Mouse (Mus musculus) heart, postnatal 36 days (tissue): Measurements from ENCODE around the gene Unc93a. TPM values are rescaled to one million over a fixed set of nuclear protein-coding genes. Genes with fewer than 3 reads are reported as not detected.
"Not testable (repeated sequence)": the region's sequence is repeated elsewhere in the genome, so short reads cannot be mapped to it uniquely, and the experiment has no call there.

ENCODE experiments used
- DNase-seq, 2 experiments: peaks; one replicate each; pipeline ENCODE4 v3.0.0; 2021 to 2022
- intact Hi-C: fragments of 180-260 bp; cut with DNase I; formaldehyde crosslinking; loops from one replicate; pipeline ENCODE4 v1.15.1; 2025
- total RNA-seq, 2 experiments: library from RNA; stranded (reverse); gene quantifications; 2 replicates each; pipeline ENCODE4 v1.2.3; 2021

Unc93a gene
- total RNA-seq: not detected

DNA sequence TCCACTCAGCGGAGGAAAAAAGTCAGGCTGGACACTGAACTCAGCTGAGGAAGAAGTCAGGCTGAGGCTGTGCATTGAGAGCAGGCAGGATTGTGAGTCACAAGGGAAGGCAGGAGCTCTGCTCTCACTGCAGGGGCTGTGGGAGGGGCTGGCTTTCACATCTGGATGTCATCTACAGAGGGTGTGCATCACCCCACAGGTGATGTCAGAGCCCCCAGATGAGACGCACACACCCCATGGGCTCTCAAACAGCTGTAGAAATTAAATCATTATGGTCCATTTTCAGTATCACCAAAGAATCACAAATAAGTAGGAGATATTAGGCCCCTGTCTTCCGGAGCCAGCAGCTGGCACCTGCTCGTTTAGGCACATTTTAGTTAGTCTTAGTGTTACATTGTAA is at the start of gene Unc93a:
TSS of gene Unc93a (minus strand) at position 101 of the 400 bp plus-strand sequence.
- intact Hi-C loops, DNase-seq: not testable (repeated sequence)

DNA sequence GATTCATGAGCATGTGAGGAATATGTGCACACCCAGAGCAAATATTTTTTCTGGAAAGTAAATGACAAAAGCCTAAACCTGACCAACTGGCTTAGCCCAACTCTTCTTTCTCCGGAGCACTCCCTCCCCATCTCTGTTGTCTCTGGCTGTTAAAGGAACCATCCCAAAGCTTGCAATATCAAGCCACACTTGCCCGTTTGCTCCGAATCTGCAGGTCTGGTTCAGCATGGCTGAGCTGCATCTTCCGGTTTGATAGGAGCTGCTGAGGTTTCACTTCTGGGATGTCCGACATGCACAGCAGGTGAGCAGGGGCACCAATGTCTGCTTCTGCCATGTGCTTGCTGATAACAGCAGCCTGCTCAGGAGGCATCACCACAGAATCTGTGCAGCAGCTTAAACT is 48.9 kb upstream of the Unc93a start:
- not testable (repeated sequence) for DNase-seq
- intact Hi-C loops: loop anchor here (10.0 kb wide), 1 partner anchor 274 kb away; no protein-coding TSS in a partner anchor

DNA sequence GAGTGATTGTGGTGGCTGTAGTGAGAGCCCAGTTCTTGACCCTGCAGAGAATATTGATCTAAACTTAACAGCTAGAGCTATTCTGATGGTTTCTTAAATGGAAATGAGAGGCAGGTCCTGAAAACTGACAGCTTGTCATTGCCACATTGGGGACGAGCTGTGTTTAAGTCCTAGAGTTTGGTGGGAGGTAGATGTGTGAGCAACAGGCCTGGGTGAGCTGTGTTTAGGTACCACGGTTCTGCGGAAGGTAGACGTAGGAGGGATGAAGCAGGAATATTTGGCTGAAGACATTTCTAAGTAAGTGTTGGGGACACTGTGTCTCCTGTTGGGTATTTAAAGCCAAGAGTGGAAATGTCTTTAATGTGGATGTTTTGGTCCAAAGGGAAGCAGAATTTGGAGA is 47.4 kb upstream of the Unc93a start:
- intact Hi-C loops, DNase-seq: not testable (repeated sequence)

DNA sequence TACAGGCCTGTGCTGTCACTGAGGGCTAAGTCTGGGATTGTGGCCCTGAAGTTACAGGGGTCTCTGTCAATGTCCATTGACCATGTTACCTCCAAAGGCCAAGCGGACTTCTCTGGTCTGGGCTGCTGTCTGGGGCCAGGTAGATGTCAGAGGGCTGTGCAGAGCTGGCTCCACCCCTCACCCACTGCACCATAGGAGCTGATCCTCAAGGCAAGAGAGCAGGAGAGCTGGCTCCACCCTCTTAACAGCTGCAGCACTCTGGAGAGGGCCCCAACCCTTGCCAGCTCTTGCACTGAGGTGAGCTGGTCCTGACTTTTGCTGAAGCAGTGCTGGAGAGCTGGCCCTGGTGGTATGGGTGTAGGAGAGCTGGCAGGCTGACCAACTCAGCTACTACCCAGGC is 46.2 kb upstream of the Unc93a start:
- intact Hi-C loops, DNase-seq: not testable (repeated sequence)

DNA sequence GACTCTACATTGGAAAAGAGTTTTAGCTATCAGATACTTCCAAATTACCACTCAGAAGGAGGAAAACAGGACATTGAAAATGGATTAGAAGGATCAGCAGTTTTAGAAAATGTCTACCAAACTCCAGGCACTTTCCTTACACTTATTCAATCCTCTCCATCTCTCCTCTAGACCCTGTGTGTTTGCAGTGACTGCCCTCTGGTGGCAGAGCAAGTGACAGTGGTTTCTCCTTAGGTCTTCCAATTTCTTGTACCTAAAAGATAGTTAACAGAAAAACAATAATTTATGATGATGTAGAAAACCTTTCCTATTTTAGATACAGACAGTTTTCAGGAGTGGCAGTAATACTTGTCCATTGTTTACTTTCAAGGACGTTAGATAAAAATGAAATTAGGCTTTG is 44.0 kb upstream of the Unc93a start:
- DNase-seq, intact Hi-C loops: not testable (repeated sequence)

DNA sequence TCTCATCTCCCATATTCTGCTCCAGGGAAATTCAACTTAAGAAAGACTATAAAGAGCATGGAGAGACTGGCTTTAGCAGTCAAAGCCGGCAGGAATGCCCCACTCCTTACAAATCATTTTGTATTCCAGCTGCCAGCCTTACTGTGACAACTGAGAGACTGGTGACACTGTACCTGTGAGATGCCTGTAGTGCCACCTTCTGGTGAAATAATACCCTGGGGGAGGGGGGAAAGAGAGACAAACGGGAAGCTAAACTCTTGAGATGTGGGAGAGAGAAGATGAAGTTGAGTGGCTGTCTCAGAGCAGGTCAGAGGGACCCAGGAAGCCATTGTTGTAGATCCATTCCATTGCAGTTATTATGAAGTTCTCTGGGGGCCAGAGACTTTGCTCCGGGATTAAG is 42.4 kb upstream of the Unc93a start:
- intact Hi-C loops, DNase-seq: not testable (repeated sequence)

DNA sequence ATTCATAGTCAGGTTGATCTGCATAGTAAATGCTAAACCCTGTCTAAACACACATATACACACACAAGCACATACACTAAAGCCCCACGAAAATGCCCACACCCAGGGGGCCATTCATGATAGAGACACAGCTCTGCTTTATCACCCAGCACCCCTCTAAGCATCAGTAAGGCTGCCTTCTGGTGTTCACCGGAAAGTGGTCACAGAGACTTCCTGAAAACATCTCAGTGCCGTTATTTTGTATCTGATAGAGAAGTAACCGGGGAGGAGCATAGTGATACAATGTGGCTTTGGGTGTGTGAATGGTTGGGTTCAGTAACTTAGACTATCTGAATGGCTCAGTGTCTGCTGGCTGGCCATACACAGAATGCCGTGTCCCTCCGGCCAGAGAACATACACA is 42.0 kb upstream of the Unc93a start:
- DNase-seq, intact Hi-C loops: not testable (repeated sequence)

DNA sequence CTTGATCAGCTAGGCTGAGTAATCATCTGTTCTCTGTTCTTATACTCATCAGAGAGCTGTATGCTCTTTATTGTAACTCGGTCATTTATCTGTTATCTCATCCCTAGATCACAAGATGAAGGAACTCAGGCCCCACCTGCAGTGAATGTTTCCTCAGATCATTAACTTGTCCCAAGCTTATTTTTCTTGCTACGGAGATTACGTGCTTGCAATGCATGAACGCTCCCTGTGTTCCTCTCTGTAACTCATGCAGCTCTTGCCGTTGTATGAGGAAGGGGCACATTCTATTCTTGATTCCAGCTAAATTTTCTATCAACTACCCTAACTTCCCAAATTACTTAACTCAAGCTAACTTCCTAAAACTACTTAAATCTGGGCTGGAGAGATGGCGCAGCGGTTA is 14.5 kb upstream of the Unc93a start:
- intact Hi-C loops, DNase-seq: not testable (repeated sequence)

DNA sequence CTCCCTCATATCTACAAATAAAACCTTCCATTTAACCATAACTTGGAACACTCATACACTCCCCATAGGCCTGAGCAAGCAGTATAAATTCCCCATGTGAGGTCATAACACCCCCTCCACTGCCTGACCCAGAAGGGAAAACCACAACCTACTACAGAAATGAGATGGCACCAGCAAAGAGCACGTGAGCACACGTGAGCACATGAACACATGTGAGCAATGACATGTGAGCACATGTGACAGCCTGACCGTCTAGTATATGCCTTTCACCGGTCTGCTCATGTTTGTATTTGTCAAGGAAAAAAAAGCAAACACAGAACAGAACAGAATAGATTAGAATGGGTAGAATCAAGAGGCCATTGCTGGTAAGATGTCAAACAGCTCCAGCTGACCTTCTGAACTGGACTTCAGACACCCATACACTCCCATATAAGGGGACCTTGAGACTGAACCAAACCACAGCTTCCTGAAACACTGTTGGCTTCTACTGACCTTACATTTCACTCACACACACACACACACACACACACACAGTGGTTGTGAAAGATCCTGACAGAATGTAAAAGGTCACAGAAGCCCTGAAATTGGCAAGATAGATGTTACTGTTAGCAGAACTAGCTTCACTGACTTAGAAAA is 13.1 kb upstream of the Unc93a start:
- intact Hi-C loops, DNase-seq: not testable (repeated sequence)

DNA sequence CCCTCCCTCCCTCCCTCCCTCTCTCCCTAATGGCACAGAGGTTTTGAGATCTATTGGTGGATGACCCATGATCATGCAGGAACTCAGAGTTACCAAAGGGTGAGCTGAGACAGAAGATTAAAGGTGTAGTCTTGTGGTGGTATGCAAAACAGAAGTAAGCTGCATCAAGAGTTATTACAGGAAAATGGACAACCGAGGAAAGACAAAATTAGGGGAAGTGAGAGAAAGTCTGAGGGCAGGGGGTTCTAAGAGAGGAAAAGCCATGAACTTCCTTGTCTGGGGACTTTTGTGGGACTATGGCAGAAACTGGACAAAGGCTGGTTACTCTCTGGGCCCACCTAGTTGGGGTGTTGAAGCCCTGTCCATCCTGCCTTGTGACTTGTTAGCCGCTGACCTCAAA is 11.1 kb upstream of the Unc93a start:
- DNase-seq, intact Hi-C loops: not testable (repeated sequence)

DNA sequence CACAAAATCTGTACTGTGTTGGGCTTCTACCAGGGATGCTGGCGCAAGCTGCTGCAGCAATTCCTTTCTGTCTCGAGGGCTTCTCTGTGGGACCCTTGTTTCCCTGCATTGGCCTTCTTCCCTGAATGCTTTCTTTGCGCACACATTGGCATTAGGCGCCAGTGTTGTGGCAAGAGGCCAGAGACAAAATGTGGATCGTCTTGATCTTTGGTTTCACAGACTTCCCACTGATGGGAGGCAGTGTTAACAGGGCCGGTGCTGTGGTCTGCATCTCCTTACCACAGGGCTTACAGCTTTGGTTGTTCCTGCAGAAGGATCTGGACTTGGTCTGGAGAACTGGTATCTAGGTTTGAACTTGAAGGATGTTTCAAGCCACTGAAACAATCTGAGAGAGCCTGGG is 3.7 kb upstream of the Unc93a start:
- DNase-seq, intact Hi-C loops: not testable (repeated sequence)

DNA sequence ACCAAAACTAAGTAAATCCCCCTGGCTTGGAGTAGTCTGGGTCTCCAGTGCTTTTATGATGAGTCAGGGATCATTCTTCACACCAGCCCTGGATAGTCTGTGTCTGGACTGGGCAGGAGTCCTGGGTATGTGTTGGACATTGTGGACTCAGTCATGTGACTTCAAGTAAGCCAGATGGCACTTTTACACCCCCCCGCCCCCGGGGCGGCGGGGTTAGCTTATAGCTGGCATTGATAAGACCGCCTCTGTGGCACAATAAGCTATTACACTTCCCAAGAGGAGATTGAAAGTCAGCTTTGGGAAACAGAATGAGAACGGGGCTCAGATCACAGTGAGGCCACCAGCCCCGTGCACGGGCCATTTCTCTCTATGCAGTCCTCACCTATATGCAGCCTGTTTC is 742 bp upstream of the Unc93a start:
- DNase-seq, intact Hi-C loops: not testable (repeated sequence)

DNA sequence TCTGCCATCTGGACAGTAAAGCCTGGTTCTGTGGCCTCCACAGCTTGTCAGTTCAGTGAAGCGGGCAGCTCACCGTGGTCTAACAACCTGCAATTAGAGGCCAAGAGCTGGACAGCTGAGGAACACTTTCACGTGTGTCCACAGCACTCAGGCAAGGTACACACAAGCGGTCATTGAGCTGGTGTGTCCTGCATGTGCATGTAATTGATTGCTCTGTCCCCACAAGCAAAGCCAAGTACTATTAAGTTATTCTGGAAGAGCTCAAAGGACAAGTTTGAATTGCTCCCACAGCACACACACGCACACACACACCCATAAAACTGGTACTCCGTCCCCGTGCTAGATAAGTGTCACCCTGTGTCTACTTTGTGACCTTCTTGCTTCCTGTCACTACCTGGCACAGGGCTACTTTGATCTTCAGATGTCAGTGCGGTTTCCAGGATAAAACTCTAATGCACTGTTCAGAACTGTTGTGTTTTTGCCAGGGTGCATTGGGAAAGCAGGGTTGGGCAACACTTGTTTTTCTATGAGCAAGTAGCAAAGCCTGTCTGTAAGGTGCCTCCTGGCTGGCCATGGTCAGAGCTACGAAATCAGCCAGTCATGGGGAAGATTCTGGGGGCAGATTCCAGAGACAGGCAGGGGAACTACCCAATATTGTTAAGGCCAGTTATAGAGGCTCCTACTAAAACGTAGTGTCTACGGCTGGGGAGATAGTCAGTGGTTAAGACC is 1.7 kb downstream of the Unc93a start:
- intact Hi-C loops: not testable (repeated sequence)

DNA sequence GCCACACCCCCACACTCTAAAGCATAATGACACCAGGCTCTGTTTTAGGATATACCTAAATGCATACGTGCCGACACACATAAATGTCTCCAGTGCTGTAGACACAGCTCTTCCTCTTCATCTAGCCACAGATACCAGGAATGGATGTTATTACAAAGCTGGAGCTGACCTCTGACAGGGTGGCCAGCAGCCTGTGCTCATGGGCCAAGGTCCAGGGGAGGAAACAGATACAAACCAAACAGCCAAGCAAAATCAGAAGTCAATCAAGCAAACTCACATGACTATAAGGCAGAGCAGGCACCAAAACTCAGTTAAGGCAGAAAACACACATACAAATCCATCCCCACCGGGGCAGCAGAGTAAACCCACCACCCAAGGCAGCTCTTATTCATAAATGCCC is 2.3 kb downstream of the Unc93a start:
- intact Hi-C loops: not testable (repeated sequence)

More for the DNA sequence above, 1.7 kb downstream of the Unc93a start:
- not testable (repeated sequence) for DNase-seq

DNA sequence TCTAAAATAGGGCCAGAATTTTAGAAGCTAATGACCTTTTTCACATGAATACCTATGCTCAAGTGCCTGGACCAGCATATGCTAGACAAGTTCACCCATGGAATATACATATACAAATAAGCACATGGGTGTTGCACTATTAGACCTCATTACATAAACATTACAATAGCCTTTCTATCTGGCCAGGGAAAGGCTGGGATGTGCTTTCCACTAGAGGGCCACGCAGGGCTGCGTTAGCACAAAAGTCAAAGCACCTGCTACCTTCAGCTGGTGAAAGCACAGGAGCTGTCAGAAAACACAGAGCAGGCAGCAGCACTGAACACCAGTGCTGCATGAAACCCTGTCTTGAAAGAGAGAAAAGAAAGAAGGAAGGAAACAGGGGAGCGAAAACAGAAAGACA is 7.4 kb downstream of the Unc93a start:
- DNase-seq, intact Hi-C loops: not testable (repeated sequence)

More for the DNA sequence above, 2.3 kb downstream of the Unc93a start:
- not testable (repeated sequence) for DNase-seq

DNA sequence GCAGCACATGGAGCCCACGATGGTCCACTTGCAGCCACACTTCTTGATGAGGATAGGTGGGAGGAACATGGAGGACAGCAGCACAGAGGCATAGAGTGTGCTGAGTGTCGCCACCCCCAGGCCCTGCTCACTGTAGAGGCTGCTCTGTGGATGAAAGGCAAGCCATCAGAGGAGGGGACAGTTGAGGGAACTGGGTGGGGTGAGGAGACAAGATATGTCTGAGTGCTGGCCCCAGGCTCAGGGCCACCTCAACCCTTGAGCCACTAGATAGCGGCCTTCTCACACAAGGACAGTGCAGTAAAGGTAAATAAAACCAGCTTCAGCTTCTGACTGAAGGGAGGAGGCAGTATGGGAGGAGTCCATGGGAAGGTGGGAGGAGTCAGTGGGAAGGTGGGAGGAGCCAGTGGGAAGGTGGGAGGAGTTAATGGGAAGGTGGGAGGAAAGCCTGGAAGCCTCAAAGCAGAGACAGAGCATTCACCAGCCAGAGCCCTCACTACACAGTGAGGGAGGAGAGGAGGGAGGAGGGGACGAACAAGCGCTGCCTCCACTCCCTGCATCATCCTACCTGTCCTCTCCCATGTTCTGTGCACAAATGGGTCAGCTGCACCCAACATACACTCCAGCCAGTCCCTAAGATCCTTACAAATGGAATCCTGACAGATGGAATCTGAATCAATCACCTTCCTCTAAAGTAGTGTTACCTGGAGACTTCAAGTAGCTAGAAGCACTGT is 8.1 kb downstream of the Unc93a start:
- intact Hi-C loops, DNase-seq: not testable (repeated sequence)

DNA sequence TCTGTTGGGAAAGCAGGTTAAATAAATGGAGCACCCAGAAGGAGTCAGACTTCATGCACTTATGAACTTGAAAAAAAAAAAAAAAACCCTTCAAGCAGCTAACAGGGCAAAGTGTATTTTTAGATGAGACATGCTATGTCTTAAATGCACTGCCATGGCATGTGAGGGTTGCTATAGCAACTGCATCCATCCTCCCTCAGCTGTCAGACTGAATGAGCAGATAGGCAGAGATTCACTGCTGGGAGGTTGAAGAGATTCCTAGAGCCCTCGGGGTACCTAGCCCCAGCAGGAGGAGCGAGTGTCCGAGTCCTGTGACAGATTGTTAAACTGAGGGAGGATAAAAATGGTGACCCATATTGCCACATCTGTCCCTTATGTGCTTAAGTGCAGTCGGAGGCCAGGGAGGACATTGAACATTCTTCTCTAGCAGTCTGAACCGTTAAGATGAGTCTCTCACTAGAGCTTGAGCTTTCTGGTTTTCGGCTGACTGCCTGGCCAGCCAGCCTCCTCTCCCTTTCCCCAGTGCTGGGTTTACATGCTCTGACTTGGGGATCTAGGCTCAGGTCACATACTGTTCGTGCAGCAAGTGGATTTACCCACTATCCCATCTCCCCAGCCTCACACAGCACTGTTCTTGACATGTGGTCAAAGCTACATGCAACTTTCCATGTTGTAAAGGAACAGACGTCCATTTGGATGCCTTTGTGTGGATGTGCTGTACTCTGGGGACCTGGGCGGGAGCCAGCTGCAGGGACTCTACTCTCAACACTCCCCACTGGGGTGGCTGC is 18.9 kb downstream of the Unc93a start:
- DNase-seq, intact Hi-C loops: not testable (repeated sequence)

DNA sequence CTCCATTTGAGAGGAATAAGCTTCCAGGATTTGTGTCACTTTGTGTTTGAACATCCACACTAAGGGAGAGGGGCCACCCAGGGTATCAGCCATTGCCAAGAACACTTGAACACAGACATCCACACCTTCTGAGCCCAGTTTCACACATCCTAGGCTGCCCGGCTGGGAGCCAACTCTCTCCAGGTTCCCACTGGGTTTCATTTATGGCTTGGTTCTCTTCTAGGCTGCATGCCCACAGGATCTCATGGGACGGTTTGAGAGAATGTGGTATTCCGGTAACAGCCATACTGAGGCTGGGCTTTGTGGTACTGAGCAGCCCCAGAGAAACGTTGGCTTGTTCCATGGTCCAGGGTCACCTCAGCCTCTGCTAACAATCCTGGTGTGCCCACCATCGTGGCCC is 25.0 kb downstream of the Unc93a start:
- intact Hi-C loops: not testable (repeated sequence)
- peak; percentile 44 to 54 for DNase-seq

DNA sequence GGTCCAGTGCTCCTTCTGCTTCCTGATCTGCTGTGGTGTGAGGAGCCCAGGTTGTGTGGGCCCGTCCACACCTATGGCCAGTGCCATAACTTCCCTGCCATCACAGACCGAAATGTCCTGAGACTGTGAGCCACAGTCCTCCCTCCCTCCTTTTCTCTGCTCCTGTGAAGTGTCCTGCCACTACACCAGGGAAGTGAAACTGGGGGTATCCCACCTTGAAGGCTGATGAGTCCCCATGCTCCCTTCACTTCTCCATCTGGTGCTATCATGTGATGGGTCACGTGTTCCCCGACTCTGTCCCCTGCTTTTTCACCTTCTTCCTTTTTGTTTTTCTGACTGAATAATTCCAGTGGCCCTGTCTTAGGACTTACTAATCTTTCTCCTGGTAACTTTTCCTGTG is 38.6 kb downstream of the Unc93a start:
- DNase-seq, intact Hi-C loops: not testable (repeated sequence)

DNA sequence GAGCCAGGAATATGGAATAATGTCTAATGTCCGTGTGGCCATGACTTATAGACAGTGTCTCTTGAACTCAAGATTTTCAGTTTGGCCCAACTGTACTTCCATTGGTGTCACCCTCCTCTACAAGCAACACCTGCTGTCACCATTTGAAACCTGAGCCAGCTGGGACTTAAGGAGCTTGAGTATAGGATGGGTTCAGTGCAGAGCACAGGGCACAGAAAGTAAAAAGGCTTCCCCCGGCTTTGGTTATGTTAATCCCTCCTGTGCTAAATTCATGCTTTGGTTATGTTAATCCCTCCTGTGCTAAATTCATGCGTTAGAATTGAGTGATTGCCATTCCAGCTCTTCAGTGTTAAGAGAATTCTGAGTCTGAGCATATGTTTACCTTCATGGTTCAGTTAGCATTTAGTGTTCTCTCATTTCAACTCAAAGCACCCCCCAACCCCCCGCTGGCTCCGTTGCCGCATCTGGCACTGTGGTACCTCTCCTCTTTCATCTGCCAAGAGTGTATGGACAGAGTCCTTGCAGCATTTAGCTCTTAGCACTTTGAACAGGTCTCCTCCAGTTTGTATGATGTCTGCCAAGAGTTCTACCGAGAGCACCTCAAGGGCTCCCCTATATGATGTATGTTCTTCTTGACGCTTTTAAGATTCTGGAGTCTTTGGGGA is 39.4 kb downstream of the Unc93a start:
- DNase-seq, intact Hi-C loops: not testable (repeated sequence)
